ENCODE assay signal across 7 mouse cellular contexts in the genomic region with DNA sequence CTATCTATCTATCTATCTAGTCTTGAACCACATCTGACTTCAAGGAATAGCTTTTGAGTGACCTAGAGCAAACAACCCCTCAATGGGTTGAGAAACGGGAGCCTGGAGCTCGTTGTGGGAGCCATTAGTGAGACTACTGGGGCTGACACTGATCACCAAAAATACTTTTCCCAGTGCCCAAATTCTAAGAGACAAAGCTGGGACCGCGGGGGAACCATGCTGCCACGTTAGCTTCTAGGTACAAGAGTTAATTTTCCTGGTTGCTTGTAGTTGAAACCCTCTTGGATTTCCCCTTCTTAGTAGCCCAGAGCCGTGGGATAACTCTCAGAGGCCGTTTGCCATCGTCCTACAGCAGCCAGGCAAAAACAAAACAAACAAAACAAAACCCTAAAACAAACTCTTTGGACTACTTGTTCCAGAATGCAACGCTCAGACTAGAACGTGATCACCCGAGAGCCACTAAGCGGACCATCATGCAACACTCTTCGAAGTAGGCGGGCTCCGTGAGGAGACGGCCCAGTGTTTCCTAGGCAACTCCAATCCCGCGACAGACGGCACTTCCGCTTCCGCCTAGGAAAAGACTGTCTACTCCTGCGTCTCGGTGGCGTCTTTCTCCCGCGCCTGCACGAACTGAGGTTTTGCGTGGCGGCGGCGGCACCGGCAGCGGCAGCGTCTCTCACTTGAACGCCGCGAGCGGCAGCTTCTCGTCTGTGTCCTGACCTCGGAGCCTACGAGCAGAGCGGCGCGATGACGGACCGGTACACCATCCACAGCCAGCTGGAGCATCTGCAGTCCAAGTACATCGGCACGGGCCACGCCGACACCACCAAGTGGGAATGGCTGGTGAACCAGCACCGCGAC. TPM values are rescaled to one million over a fixed set of nuclear protein-coding genes. Genes with fewer than 3 reads are reported as not detected.
DNase-seq lines count a peak whose midpoint lies in the region; ATAC-seq lines count a peak whose summit lies in the region.

No protein-coding gene starts in this region.

- DNase-seq in adrenal gland, postnatal 14 days = peak; percentile 96
- DNase-seq in embryonic facial prominence, embryonic 11.5 days (ENCODE audit: low spot score) = peak; percentile 98
- DNase-seq in kidney, adult 11 months = peak; percentile 96
- DNase-seq in limb, embryonic 10.5 days (ENCODE audit: low spot score) = peak; percentile 93
- DNase-seq in spleen, adult 12 weeks (ENCODE audit: low spot score) = peak; percentile 88

- no peaks in the 10 kb centered on the region for H3K9me3 ChIP-seq in embryonic facial prominence, embryonic 11.5 days (replicated peaks; ENCODE audit: control insufficient read depth, low read length)
- H3K9me3 ChIP-seq in limb, embryonic 10.5 days (replicated peaks) = no peaks in the 10 kb centered on the region
- H3K9me3 ChIP-seq in midbrain, embryonic 13.5 days = no peaks in the 10 kb centered on the region

- WGBS in embryonic facial prominence, embryonic 11.5 days = 4% methylated on average over 52 of the region's 52 CpGs
- WGBS in limb, embryonic 10.5 days = 3% methylated on average over 52 of the region's 52 CpGs
- 3% methylated on average over 52 of the region's 52 CpGs for whole genome bisulfite sequencing in midbrain, embryonic 13.5 days

- peak overlapping the region; percentile 77 for H3K4me2 ChIP-seq in embryonic facial prominence, embryonic 11.5 days (ENCODE audit: low read depth, low read length)
- peak overlapping the region; percentile 85 for H3K4me2 ChIP-seq in midbrain, embryonic 13.5 days (replicated peaks)

- H3K4me3 ChIP-seq in embryonic facial prominence, embryonic 11.5 days (ENCODE audit: low read depth, low read length) = peak overlapping the region; percentile 91
- peak overlapping the region; percentile 93 for H3K4me3 ChIP-seq in limb, embryonic 10.5 days
- H3K4me3 ChIP-seq in midbrain, embryonic 13.5 days (replicated peaks) = peak overlapping the region; percentile 80

- peak; percentile 98 for ATAC-seq in embryonic facial prominence, embryonic 11.5 days (replicated peaks; ENCODE audit: insufficient number of reproducible peaks, low FRiP score, low TSS enrichment, low read depth)
- ATAC-seq in granulocyte monocyte progenitor cell, adult 5-6 weeks (replicated peaks; ENCODE audit: poor library complexity, severe bottlenecking) = peak; percentile 99
- peak; percentile 100 for ATAC-seq in midbrain, embryonic 13.5 days

- peak overlapping the region; percentile 78 for H3K9ac ChIP-seq in embryonic facial prominence, embryonic 11.5 days (replicated peaks; ENCODE audit: low read length)
- peak overlapping the region; percentile 84 for H3K9ac ChIP-seq in midbrain, embryonic 13.5 days (replicated peaks)

- no peaks in the 10 kb centered on the region for H3K27me3 ChIP-seq in embryonic facial prominence, embryonic 11.5 days (ENCODE audit: control insufficient read depth, insufficient read depth, low read length)
- no peaks in the 10 kb centered on the region for H3K27me3 ChIP-seq in limb, embryonic 10.5 days (ENCODE audit: low read depth, poor library complexity, severe bottlenecking)
- no peaks in the 10 kb centered on the region for H3K27me3 ChIP-seq in midbrain, embryonic 13.5 days

- H3K36me3 ChIP-seq in embryonic facial prominence, embryonic 11.5 days (replicated peaks; ENCODE audit: control insufficient read depth, insufficient read depth, low read depth, low read length) = no peaks in the 10 kb centered on the region
- peaks cover 14% of the 10 kb centered on the region for H3K36me3 ChIP-seq in limb, embryonic 10.5 days
- 0 out of 2 replicates have a peak, but pooled peaks cover 4% of the 10 kb centered on the region for H3K36me3 ChIP-seq in midbrain, embryonic 13.5 days

- H3K4me1 ChIP-seq in embryonic facial prominence, embryonic 11.5 days (ENCODE audit: control insufficient read depth, insufficient read depth, low read length) = no peaks in the 10 kb centered on the region
- peaks cover 13% of the 10 kb centered on the region for H3K4me1 ChIP-seq in limb, embryonic 10.5 days
- H3K4me1 ChIP-seq in midbrain, embryonic 13.5 days (replicated peaks) = peaks cover 19% of the 10 kb centered on the region

- H3K27ac ChIP-seq in embryonic facial prominence, embryonic 11.5 days (replicated peaks; ENCODE audit: low read depth, low read length) = no peak overlapping the region
- H3K27ac ChIP-seq in limb, embryonic 10.5 days = peak overlapping the region; percentile 90
- peak overlapping the region; percentile 62; the same call in 1 of the 2 replicates for H3K27ac ChIP-seq in midbrain, embryonic 13.5 days

RNA-seq across cellular contexts. Expression of gene Sf3b5, which starts 3.0 kb away (rescaled TPM):
- 11.0 and 11.2 TPM in 2 replicates for total RNA-seq in adrenal gland, postnatal 14 days (2021)
- polyA plus RNA-seq in embryonic facial prominence, embryonic 11.5 days (2014; fragmentation: Nextera tagmentation; extraction: Ambion mirVana) = 41.5 and 43.1 TPM in 2 replicates
- total RNA-seq in granulocyte monocyte progenitor cell, adult 5-6 weeks (2014; fragmentation: Nextera tagmentation) = 14.5 and 21.6 TPM in 2 replicates
- 20.7 and 29.0 TPM in 2 replicates for total RNA-seq in granulocyte monocyte progenitor cell, adult 5-6 weeks (2017)
- 43.7 and 49.8 TPM in 2 replicates for polyA plus RNA-seq in limb, embryonic 10.5 days (2016; fragmentation: Nextera tagmentation; extraction: Ambion mirVana)
- polyA plus RNA-seq in midbrain, embryonic 13.5 days (2015; fragmentation: Nextera tagmentation; extraction: Ambion mirVana) = 27.1 and 28.1 TPM in 2 replicates

RNA-seq across cellular contexts. Expression of gene Stx11, which starts 44.0 kb away (rescaled TPM):
- total RNA-seq in adrenal gland, postnatal 14 days (2021) = 6.2 and 6.7 TPM in 2 replicates
- 1.9 and 2.3 TPM in 2 replicates for polyA plus RNA-seq in embryonic facial prominence, embryonic 11.5 days (2014; fragmentation: Nextera tagmentation; extraction: Ambion mirVana)
- total RNA-seq in granulocyte monocyte progenitor cell, adult 5-6 weeks (2014; fragmentation: Nextera tagmentation) = 7.4 and 9.1 TPM in 2 replicates
- total RNA-seq in granulocyte monocyte progenitor cell, adult 5-6 weeks (2017) = 5.9 and 8.7 TPM in 2 replicates
- 0.92 and 1.2 TPM in 2 replicates for polyA plus RNA-seq in limb, embryonic 10.5 days (2016; fragmentation: Nextera tagmentation; extraction: Ambion mirVana)
- 0.88 and 1.2 TPM in 2 replicates for polyA plus RNA-seq in midbrain, embryonic 13.5 days (2015; fragmentation: Nextera tagmentation; extraction: Ambion mirVana)

RNA-seq across cellular contexts. Expression of gene Plagl1, which starts 52.2 kb away (rescaled TPM):
- 13.0 and 15.7 TPM in 2 replicates for total RNA-seq in adrenal gland, postnatal 14 days (2021)
- polyA plus RNA-seq in embryonic facial prominence, embryonic 11.5 days (2014; fragmentation: Nextera tagmentation; extraction: Ambion mirVana) = 136 and 141 TPM in 2 replicates
- total RNA-seq in granulocyte monocyte progenitor cell, adult 5-6 weeks (2014; fragmentation: Nextera tagmentation) = 0.37 TPM in 1 of 2 replicates, not detected in the other
- not detected in 2 replicates for total RNA-seq in granulocyte monocyte progenitor cell, adult 5-6 weeks (2017)
- polyA plus RNA-seq in limb, embryonic 10.5 days (2016; fragmentation: Nextera tagmentation; extraction: Ambion mirVana) = 37.3 and 42.6 TPM in 2 replicates
- 47.0 and 52.0 TPM in 2 replicates for polyA plus RNA-seq in midbrain, embryonic 13.5 days (2015; fragmentation: Nextera tagmentation; extraction: Ambion mirVana)
